Mouse (Mus musculus) gastrocnemius, postnatal 25 days (tissue): ENCODE measurements at regions not wholly inside any gene's neighbourhood (a gene's known extent, or its start where the extent isn't known, plus 50 kb on each side); places are given as distances from the start of the nearest gene placed in this dataset.
"Not testable (repeated sequence)": the region's sequence is repeated elsewhere in the genome, so short reads cannot be mapped to it uniquely, and the experiment has no call there.

Experiments
- DNase-seq: peaks from one replicate; pipeline ENCODE4 v3.0.0; 2022

DNA sequence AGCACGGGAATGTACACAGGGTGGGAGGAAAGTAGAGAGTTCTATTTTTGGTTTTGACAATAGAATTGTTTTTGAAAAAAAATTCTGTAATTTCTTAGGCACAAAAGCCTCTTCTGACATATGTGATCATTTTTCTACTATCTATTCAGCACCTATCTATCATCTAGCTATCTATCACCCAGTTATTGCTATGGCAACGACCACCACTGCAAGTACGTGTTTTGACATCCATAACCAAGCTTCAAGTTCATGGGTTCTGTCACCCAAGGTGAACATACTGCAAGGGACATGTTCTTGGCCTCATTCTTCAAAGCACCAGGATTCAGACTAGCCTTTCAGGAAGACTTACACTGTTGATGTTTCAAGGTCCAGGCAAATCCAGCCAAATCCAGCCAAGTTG, 238.4 kb upstream of the Rarb start:
- DNase-seq = no peak

DNA sequence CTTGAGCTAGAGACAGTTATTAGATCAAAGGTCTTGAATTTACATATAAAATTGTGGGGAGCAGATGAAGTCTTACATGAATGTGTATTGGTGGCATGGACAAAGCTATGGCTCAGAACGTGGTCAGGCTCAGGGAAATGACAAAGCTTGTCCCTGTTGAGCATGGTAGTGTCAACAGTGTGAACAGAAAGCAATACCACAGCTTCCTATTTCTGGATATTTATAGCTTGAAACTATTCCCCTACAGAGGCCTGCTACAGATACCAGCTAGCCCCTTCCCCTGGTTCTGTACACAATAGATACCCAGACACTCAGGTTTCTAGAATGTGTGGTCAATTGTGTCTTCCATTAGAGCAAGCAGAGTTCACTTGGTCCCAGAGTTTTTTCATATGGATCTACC, 236.8 kb upstream of the Rarb start:
- no peak for DNase-seq

DNA sequence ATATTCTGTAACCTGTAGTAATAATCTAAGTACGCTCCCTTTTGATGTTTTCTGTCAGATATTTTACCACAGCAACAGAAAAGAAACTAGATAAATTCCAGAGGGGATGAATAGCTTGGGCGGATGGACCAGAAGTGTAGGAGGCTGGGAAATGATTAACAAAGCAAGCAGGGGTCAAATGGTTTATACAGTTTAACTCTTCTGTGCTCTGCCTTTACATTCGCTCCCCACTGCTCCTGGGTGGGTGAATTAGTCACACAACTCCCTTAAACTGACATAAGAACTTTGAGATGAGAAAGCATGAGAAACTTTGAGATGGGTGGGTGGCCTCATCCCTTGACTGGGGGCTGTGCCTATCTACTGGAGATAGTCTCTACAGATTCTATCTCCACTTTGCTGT, 235.4 kb upstream of the Rarb start:
- no peak for DNase-seq

DNA sequence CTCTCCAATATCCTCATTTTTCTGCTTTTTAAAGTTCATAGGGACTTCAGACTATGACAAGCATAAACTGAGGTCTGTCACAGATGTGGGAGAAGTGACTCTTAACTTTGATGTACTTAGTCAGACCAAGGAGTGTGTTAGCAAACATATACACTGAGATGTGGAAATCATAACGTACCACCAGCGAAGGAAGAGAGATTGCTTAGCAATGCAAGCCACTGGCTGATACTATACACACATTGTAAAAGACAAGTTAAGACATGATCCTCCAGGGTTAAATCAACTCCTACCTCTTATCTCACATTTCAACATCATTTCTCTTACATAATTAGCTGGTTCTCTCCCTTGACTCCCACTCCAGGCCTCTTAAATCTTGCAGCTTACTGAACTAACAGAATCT, 227.9 kb upstream of the Rarb start:
- no peak for DNase-seq

DNA sequence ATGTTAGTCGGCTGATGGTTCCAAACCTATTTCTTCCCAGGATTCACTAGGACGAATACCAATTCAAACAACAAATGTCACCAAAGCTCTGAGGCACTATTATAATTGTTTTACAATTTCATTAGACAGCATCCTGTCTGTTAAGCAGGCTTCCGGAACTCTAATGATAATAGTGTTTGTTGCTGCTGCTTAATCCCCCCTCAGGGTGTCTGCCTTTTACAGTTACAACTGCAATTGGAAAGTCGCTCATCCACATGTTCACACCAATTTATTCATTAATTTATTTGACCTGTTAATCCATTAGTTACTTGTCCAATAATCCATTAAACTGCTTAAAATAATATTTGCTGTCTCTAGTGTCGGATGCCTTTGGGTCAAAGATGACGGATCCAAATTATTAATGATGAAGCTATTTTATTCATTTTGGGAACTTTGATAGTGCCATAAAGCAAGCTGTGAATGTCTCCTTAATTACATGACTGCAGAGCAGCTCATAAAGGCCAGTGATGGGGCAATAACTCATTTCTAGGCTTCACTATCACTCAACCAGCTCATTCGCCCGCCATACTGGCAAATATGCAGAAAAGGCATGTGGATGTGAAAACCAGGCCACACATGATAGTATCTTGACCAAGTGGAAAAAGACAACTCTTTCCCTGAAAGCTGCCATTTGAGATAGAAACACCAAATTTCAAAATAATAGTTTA, 226.6 kb upstream of the Rarb start:
- no peak for DNase-seq

DNA sequence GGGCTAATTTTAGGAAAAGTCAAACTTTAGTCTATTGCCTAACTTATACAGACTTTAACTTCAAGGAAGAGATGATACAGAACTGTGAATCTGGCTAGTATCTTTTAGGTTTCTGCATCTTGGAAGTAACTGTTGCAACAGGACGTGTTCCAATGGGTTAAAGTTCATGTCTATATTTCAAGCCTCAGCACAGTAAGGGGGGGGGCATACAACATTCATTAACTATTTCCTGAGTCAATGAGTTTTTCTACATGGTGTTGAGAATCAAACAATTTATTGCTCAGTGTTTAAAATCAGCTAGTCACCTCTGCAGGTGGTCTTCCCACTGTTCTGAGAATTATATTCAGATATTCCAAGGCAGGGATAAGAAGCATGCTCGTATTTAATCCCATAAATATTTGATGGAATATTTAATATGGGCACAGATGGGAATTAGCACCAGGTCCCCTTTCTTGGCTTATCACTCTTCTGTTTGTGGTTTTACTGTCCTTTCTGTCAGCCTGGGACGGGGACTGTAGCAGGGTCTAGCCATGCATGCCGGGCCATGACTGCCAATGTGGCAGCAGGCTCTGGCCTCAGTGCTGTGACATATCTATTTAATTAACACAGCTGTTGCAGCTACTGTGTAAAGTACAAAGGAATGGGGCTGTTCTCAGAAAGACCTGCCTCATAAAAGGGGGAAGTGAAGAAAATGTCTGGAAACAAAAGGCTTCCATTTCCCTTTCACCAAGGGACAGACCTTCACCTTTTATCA, 201.8 kb upstream of the Rarb start:
- no peak for DNase-seq

DNA sequence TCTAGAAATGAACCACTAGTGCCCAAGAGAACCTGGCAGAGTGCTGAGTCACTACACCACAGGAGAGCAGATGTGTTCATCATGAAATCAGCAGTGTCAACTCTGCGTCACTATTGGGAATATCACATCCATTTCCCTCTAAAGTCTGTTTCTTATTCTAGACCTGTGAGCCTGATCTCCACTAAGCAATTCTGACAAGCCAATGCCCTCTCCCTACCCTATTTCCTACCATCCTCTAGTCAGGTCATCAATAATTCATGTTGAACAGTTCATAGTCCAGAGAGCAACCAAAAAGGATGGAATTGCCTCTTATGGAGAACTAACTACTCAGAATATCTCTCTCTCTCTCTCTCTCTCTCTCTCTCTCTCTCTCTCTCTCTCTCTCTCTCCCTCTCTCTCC, 194.0 kb upstream of the Rarb start:
- DNase-seq = no peak

DNA sequence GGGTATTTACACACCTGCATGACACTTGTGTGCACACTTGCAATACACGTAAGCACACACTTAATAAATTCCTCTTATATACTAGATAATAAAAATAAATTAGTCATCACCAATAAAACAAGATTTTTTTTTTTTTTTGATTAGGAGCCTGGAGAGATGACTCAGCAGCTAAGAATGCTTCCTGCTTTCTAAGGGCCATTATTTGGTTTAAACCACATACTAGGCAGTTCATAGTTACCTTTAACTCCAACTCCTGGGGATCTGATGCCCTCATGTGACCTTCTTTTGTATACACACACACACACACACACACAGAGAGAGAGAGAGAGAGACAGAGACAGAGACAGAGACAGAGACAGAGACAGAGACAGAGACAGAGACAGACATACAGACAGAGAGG, 193.2 kb upstream of the Rarb start:
- no peak for DNase-seq

DNA sequence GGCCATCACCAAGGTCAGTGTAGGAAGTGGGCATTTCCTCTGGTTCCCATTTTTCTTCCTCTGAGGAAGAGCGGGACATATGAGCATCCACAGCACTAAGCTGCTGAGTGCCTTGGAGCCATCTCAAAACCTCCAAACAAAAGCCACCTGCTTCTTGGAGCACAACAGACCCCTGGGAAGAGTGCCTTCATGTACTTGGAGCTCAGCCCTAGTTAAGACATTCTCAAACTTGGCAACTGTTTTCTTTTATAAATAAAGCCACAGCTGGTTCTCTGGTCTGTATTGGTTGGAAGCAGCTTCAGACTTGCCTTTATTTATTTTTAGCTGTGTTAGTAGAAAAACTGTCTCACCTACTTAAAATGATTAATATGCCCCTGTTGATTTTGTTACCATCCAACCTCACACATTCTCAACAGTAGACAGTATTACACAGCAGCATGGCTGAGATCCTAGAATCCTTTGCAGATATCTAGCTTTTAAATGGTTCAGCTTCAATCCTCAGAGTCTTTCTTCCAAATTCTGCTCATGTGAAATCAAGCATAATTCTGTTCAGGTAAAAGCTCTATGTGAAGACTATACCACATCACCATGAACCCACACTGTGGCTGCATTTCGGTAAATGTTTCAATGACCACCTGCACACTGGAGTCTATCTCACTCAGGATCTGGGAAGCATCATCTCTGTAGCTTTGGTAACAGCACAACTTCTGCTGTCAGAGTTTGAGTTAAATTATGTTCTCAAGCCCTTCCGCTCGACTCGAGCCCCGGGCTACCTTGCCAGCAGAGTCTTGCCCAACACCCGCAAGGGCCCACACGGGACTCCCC, 186.4 kb upstream of the Rarb start:
- DNase-seq = peak; percentile 9

DNA sequence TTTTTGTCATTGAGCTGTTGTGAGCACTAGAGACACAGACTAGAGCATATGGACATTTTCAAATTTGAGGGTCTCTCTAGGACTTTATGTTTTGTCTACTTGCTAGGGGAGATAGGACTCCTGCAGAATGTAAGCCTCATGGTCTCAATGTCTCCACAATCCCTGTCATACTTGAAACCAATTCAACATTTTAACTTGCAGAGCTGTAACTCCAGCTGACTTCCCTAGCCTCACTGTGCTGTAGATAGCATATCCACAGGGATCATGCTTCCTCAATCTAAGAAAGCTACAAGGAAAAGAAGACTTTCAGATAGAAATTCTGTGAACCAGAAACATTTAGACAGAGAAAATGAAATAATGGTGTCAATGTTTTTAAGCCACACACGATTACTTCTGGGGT, 185.8 kb upstream of the Rarb start:
- DNase-seq = no peak

DNA sequence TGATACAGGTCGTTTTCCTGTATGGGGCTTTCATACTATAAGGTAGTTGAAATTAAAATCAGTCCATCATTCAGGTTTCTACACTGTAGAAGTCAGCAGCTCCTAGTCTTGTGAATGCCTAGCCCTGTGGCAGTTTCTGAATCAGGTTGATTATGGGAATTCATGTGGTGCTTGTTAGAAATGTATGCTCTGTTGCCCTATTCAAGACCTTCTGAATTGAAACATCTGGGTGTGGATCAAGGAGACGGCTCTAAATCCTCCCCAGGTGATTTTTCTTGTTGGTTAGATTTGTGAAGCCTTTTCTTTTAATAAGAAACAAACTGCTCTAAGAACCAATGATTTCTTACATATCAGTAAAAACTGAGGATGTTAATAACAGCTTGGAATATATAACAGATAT, 177.8 kb upstream of the Rarb start:
- DNase-seq = no peak

DNA sequence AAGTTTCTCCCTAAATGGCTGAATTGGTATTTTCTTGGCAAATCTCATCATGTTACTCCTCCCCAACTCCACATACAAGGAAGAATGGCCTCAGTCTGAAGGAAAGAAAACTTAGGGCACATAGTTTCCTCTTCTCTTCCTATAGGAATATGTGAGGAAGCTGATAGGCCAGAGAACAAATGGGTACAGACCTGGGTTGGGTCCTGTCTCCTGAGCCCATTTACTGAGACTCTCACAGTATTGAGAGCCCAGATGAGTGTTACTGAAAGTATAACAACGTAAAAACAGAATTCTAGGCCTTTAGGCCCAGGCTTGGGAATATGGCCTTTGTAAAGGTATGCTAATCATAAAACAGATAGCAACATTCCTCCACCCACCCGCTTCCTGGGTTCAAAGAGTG, 152.0 kb upstream of the Rarb start:
- not testable (repeated sequence) for DNase-seq

DNA sequence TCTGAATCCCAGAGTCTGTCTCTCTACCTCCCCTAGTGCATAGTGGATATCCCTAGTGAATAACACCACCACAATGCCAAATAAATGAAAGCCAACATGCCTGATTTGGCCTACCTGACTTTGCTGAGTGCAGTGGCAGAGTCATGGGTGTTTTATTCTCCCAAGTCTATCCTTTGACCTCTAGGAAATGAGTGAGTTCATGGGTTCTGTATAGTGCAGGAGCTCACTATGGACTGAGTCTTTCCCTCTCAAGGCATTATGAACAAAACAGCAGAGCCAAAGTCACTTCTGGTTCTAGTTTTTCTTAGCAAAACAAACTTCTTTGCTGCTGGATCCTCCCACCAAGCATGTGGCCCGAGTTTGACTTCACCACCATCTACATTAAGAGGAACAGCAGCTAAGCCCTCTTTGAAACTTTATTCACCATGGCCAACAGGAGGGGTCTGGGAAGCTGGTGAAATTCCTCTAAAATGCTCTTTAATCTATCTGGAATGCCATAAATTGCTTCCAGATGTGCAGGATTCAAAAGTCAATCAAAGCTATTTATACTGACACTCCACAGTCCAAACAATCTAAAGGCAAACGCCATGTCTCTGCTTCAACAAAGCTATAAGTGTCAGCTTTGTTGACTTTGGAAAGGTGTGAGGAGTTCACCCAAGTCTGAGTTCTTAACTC, 145.9 kb upstream of the Rarb start:
- no peak for DNase-seq

DNA sequence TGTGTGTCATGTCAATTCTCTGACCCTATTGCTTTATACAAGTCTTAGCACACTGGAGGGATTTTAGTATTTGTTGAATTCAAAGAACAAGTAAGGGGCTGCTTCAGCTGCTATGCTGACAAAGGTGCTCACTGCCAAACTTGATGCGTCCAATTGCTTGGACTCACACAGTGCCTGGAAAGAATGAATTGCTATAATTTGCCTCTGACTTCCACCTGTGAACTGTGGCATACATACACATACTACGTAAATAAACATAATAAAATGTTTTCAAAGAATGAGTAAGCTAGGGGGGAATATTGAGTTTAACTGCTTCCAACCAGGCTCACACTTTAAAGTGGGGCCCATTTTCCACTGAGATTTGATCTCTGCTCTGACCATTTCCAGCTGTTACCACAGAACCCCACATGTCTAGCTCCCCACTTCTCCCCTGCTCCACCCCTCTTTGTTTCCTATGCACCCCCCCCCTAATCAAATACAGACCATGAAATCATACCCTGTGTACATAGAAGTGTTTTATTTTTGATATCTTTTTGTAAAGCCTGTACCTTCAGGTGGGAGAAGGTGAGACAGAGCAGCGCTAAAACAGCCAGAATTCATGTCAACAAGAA, 143.4 kb upstream of the Rarb start:
- no peak for DNase-seq

DNA sequence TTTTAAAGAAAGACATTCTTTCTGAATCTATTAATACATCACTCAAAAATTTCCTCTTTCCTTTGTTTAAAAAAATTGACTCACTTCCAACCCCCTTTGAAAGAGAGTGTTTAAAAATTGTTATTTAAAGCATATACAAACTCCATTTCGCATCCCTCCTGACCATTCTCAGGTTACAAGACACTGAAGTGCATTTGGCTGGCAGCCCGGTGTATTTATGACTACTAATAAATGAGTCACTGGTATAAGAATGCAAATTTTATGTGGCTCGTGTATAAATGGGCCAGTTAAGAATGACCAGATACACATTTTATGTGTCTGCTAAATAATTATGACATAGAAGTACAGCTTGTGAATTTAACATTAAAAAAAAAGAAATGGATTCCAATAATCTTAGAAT, 138.8 kb upstream of the Rarb start:
- no peak for DNase-seq

DNA sequence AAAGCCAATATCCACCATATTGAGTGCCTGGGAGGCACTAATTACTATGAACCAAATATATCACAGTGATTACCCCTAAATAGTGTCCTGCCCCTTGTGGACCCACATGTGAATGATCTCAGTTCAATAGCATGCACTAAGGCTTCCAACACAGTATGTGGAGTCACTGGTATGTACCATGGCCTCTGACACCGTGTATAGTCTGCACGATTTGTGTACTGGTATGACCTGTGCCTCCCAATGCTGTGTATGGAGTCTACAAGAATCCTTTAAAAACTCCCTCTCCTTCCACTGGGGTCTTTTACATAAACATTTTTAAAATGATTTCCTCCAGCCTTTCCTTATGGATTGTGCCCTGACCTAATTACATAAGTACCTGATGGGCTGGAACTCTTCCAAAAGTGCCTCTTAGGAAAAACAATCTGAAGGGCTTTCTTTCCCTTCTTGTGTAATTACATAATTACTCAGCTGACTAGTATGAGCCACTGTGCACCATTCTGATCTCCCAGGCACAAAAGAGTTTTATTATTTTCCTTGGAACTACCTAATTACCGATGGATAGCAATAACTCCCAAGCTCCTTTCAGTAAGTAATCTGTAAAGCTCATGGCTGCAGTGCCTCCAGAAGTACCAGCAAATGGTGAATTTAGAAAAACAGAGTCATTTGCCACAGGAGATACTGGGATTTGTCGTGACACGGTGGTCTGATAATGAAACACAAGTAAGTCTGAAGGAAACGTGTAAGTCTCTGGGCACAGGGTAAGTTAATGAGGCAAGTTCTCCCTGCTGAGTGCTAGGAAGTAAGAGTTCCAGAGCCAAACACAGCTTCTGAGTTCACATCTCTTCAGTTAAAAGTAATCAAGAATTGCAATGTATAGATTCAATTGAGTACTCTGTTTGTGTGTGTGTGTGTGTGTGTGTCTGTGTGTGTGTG, 135.8 kb upstream of the Rarb start:
- DNase-seq = no peak

DNA sequence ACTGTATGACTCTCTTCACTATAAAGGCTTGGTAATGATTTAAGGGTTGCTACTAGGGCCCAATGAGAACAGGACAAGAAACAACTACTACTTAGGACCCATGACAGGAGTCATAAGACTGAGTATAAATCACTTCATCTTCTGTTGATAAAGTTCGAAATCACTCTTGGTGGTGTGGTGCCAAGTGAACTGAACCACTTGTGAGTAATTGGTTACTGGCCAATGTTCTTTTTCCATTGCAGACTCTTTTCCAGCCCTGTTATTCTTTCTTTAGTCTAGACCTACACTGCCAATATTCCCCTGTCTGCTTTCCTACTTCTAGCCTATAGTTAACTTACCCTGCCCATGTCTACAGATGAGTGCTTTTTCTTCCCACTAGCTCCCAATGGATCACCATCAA, 129.8 kb upstream of the Rarb start:
- DNase-seq = no peak

DNA sequence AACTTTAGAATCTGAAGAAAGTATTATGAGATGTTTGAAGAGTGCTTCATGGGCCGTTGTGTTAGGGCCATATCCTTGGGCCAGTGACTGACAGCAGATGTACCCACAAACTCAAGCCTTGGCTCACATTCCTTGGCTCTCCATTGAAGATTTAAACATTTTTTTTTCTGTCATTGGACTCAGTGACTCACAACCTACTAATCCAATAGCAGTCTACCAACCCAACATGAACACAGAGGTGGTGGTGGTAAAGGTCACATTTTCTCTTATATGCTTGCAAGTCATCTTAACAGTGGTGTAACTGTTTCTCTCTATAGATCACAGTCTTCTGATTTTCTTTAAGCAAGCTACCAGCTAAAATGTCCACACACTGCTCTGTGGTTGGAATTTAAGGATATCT, 125.5 kb upstream of the Rarb start:
- no peak for DNase-seq

DNA sequence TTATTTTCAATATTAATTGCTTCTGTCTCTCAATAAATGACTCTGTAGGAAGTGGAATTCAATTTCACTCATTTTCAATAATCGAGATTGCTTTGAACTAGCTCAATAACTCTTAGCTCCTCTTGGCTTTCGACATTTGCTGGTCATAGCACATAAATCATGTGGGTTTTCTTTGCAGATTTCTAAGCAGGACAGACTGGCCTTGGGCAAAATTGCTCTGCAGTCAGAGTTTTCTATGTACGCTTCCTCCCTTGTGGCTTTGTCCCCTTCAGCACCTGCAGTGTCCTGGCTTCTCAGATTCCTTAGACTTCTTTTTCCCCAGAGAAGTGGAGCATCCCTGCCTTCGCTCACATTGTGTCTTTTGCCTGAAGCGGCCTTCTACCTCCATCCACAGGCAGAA, 124.6 kb upstream of the Rarb start:
- DNase-seq = no peak

DNA sequence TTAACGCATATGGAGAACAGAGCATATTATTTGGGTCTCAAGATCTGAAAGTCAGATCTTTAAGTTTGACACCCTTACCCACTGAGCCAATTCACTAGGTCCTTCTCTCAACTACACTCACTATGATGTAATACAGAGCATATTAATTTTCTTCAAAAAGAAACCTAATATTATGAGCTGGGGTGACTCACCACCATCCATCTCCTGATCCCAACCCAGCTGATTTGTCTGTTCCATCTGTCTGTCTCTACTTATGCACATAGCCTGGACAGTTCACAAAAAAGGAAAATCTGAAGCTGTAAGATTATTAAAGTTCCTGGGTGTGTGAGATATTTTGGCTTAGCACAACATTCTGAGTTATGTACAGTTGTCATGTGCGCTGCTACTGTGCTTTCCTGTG, 108.2 kb upstream of the Rarb start:
- DNase-seq = no peak

DNA sequence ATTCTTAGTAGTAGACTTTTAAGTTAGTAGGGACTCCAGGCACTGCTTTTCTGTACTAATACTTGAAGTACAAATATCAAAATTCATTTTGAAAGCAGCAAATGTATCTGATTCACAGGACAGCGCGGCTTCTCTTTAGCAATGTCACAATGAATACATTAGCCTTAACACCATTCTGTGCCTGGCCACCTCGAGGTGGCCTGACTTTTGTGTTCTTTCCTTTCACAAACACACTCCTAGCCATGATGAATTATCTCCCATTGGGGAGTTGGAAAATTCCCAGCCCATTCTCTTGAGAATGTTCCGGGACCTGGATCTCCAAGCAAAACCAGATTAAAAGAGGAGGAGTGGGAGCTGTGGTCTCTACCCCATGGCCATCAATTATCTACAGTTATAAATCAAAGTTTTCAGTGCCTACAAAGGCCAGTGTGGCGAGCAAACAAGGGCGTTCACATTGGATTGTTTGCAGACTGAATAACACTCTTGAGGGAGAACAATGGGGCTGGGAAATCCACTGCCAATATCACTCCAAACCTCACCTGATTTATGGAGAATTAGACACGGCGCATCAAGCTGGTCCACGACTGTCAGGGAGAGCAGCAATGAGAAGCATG, 82.7 kb upstream of the Rarb start:
- DNase-seq = no peak
